Mouse (Mus musculus): Measurements from ENCODE around the gene Polr1e. TPM values are rescaled to one million over a fixed set of nuclear protein-coding genes. Genes with fewer than 3 reads are reported as not detected.

Polr1e gene
- 30.9 and 31.9 TPM in 2 replicates for polyA plus RNA-seq (2012; rRNA removed)

DNA sequence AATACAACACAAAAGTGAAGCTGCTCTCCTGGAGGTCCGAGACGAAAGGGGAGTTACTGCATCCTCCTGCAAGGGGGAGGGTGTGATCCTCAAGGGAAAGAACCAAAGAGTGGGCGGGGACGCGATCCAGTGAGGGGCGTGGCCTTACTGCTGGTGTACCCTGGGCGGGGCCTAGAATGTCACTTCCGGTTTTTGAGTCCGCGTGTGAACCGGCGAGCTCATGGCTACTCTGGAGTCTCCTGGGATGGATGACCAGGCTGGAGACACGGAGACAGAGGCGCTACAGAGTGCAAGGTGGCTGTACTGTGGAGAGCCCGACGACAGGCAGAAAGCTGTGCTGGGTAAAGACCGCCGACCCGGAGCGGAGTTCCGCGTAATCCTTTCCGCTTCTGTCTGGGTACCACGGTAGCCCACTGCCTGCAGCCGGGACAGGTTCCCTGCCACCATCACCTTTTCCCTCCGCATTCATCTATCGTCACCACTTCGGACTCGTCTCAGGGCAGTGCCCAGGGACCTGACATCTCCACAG lies at the start of gene Polr1e:
Gene Polr1e (plus strand): TSS at position 132 of the 529 bp plus-strand sequence.

DNA sequence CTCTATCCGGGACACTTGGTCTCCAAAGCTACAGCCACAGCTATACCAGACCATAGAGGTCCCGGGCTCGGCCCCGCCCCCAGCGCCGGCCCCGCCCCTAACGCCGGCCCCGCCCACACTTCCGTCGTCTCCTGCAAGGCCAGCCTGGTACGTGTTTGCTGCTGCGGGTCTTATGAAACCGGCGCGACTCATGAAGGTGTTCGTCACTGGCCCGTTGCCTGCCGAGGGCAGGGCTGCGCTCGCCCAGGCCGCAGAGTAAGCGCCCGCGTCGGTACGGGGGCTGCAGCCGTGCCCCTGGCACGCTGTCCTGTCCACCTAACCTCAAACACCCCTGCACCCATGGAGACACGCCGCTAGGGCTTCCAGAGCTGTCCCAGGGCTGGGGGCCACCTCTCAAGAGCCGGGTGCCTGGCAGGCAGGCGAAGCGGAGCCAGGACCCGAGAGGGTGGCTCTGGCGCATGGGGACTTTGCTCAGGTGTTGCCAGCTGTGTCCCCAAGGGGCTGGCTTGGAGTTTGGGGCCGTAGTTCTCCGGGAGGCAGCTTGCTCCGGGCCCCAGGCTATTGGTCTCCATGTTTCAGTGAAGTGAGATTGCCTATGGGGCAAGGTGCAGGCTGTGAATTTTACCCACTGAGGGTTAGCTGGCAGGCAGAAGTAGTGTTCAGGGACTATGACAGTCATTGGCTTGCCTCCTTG lies 37.0 kb upstream of the Polr1e start, which contains the start of gene Grhpr:
Gene Grhpr (plus strand): TSS at position 116 of the 694 bp plus-strand sequence.

DNA sequence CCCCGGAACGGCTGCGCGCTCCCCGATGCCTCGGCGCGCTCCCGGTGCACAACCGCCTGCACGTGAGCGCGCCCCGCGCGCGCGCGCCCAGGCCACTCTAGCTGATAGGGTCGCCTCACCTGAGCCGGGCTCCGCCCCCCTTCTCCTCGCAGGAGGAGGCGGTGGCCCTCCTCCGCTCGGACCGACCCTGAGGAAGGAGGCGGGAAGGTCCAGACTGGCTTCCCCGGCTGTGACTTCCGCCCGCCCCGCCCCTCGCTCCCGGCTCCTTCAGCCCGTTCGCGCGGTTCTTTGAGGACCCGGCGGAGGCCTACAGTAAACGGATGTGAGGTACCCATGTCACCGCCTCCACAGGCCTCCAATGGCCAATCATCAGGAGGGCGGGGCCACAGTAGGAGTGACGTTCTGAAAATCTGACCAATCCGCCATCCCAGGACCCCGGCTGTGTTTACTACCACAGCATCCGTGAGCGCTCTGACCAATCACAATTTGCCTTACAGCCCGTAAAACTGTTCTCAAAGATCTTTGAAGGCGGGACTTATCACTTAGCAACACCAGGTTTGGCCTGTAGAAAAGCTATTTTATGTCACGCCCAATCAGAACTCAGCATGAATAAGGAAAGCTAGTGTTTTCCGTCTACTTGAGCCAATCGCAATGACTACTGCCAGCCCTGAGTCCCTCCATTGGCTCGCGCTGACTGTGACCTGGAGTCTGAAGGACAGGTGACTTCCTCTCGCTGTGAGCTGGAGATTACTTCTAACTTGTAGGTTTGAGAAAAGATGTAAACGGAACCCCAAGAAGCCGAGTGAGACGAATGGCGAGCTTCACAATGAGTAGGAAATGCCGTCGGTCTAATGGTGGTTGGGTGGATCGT lies 6.0 kb upstream of the Polr1e start, which contains the start of gene Zbtb5:
Gene Zbtb5 (minus strand): TSS at position 308 of the 871 bp plus-strand sequence.

DNA sequence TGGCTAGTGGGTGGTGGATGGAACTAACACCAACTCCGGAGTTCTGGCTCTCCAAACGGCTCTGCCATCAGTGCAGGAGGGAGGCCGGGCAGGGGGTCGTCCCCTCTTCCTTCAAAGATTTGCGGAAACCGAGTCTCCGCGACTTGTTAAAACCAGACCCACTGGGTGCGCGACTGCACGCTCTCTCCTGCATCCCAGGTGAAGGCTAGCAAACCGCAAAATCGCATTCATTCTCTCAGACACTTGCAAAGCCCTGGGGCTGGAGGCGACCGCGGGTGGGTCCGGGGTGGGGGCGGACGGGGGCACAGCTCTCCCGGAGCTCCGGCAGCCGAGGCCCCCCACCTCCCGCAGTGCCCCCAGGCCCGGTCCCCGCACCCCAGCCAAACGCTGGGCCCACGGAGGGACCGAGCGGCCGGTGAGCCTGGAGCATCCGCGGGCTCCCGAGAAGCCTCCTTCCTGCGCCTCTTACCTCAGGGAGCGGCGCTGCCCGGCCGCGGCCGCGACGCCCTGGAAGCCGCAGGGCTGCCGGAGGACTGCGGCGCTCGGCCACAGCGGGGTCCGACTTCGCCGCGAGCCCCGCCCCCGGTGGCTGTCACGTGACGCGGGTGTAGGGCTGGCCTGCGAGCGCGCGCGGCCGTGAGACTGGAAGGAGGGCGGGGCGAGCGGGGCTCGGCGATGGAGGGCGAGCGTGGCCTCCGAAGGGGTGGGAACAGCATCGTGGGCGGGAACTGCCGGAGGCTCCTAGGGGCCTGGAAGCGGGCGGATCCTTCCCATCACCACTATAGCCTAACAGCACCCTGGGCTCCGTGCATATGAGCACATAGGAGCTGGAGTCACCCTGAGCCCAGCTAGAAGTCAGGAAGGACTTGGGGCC lies 65.9 kb downstream of the Polr1e start, which contains the start of gene Fbxo10:
Gene Fbxo10 (minus strand): TSS at position 584 of the 874 bp plus-strand sequence.

Other genes with a start within 250 kb of the Polr1e start
- gene Grhpr, start 37.2 kb upstream of the Polr1e start, polyA plus RNA-seq (2012; rRNA removed), result 23.1 and 29.6 TPM in 2 replicates
- gene Zbtb5, start 6.2 kb upstream of the Polr1e start, polyA plus RNA-seq (2012; rRNA removed), result 26.5 and 27.0 TPM in 2 replicates
- gene Fbxo10, start 66.0 kb downstream of the Polr1e start, polyA plus RNA-seq (2012; rRNA removed), result 13.3 and 18.0 TPM in 2 replicates
- gene Tomm5, start 89.5 kb downstream of the Polr1e start, polyA plus RNA-seq (2012; rRNA removed), result 152 and 164 TPM in 2 replicates
- gene Frmpd1, start 166.3 kb downstream of the Polr1e start, polyA plus RNA-seq (2012; rRNA removed), result 1.4 and 2.9 TPM in 2 replicates